Mouse (Mus musculus): ENCODE measurements around the gene Hdhd5. TPM values are rescaled to one million over a fixed set of nuclear protein-coding genes. Genes with fewer than 3 reads are reported as not detected.

The Hdhd5 gene
- polyA plus RNA-seq, 1 experiment from 2014 or later: 15.9 TPM

- no peak overlapping the region for H3K9ac ChIP-seq (ENCODE audit: low read depth, low read length)
- H3K27me3 ChIP-seq (ENCODE audit: insufficient read depth, low read length): peaks cover 19% of the 10 kb centered on the region
- peak overlapping the region; percentile 99 for H3K4me2 ChIP-seq (ENCODE audit: low read length)
- H3K36me3 ChIP-seq (ENCODE audit: insufficient read depth, low read length): no peaks in the 10 kb centered on the region
- no peaks in the 10 kb centered on the region for H3K9me3 ChIP-seq (replicated peaks; ENCODE audit: low read length)
- DNase-seq (ENCODE audit: low spot score): no peak
- peak; percentile 37; the same call in 1 of the 2 replicates for ATAC-seq (replicated peaks; ENCODE audit: low FRiP score, low read depth)
- WGBS: 13% methylated on average over 22 of the region's 22 CpGs
- no peak overlapping the region for H3K27ac ChIP-seq
- peak overlapping the region; percentile 67 for H3K4me3 ChIP-seq (replicated peaks; ENCODE audit: low read depth, low read length)
- TF ChIP-seq CTCF (IDR thresholded peaks at IDR 0.05; ENCODE audit: low read depth): no peak
- H3K4me1 ChIP-seq (replicated peaks; ENCODE audit: insufficient read depth, low read length): peaks cover 21% of the 10 kb centered on the region; the same call in 1 of the 2 replicates
These were observed 39.1 kb downstream of the Hdhd5 start for GRCm38 (mm10) chr6:120491862-120492498.

DNA sequence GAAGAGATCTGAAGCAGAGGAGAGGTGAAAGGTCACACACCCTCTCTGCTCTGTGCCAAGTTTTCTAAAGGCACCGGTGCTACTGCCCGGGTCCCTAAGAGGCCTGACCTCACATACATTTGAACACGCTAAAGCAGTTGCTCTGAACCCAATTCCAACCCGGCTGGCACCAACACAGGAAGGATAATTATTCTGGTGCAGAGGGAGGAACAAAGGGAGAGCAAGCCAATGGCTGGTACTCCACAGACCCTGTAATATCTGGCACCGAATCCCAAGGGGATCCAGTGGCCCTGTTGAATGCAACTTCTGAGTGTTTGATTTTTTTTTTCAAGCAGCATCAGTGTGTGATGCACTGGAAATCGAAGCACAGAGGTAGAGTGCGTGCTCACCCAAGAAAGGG, 40.1 kb downstream of the Hdhd5 start:
- peaks cover 19% of the 10 kb centered on the region for H3K27me3 ChIP-seq (ENCODE audit: insufficient read depth, low read length)
- H3K4me2 ChIP-seq (ENCODE audit: low read length): no peak overlapping the region
- H3K4me1 ChIP-seq (replicated peaks; ENCODE audit: insufficient read depth, low read length): peaks cover 21% of the 10 kb centered on the region; the same call in 1 of the 2 replicates
- H3K36me3 ChIP-seq (ENCODE audit: insufficient read depth, low read length): no peaks in the 10 kb centered on the region
- TF ChIP-seq CTCF (IDR thresholded peaks at IDR 0.05; ENCODE audit: low read depth): no peak
- no peak overlapping the region for H3K4me3 ChIP-seq (replicated peaks; ENCODE audit: low read depth, low read length)
- DNase-seq (ENCODE audit: low spot score): no peak
- 61% methylated on average over 7 of the region's 7 CpGs for WGBS
- no peak overlapping the region for H3K9ac ChIP-seq (ENCODE audit: low read depth, low read length)
- H3K27ac ChIP-seq: no peak overlapping the region
- H3K9me3 ChIP-seq (replicated peaks; ENCODE audit: low read length): no peaks in the 10 kb centered on the region
- ATAC-seq (replicated peaks; ENCODE audit: low FRiP score, low read depth): no peak

GRCm38 (mm10) chr6:120489461-120489860, 41.7 kb downstream of the Hdhd5 start:
- H3K9me3 ChIP-seq (replicated peaks; ENCODE audit: low read length): no peaks in the 10 kb centered on the region
- no peak overlapping the region for H3K27ac ChIP-seq
- H3K9ac ChIP-seq (ENCODE audit: low read depth, low read length): no peak overlapping the region
- WGBS: 57% methylated on average over 2 of the region's 2 CpGs
- peaks cover 21% of the 10 kb centered on the region; the same call in 1 of the 2 replicates for H3K4me1 ChIP-seq (replicated peaks; ENCODE audit: insufficient read depth, low read length)
- no peak for TF ChIP-seq CTCF (IDR thresholded peaks at IDR 0.05; ENCODE audit: low read depth)
- H3K4me2 ChIP-seq (ENCODE audit: low read length): no peak overlapping the region
- H3K27me3 ChIP-seq (ENCODE audit: insufficient read depth, low read length): peaks cover 19% of the 10 kb centered on the region
- no peaks in the 10 kb centered on the region for H3K36me3 ChIP-seq (ENCODE audit: insufficient read depth, low read length)
- no peak overlapping the region for H3K4me3 ChIP-seq (replicated peaks; ENCODE audit: low read depth, low read length)
- ATAC-seq (replicated peaks; ENCODE audit: low FRiP score, low read depth) (no peak), DNase-seq (ENCODE audit: low spot score) (no peak)

- peaks cover 19% of the 10 kb centered on the region for H3K27me3 ChIP-seq (ENCODE audit: insufficient read depth, low read length)
- no peak for ATAC-seq (replicated peaks; ENCODE audit: low FRiP score, low read depth)
- peaks cover 16% of the 10 kb centered on the region; the same call in 1 of the 2 replicates for H3K4me1 ChIP-seq (replicated peaks; ENCODE audit: insufficient read depth, low read length)
- no peak overlapping the region for H3K4me3 ChIP-seq (replicated peaks; ENCODE audit: low read depth, low read length)
- no peaks in the 10 kb centered on the region for H3K9me3 ChIP-seq (replicated peaks; ENCODE audit: low read length)
- no peak for TF ChIP-seq CTCF (IDR thresholded peaks at IDR 0.05; ENCODE audit: low read depth)
- no peak overlapping the region for H3K27ac ChIP-seq
- no peak for DNase-seq (ENCODE audit: low spot score)
- no peaks in the 10 kb centered on the region for H3K36me3 ChIP-seq (ENCODE audit: insufficient read depth, low read length)
- H3K9ac ChIP-seq (ENCODE audit: low read depth, low read length): no peak overlapping the region
- no peak overlapping the region for H3K4me2 ChIP-seq (ENCODE audit: low read length)
- WGBS: 51% methylated on average over 3 of the region's 3 CpGs
These were observed 42.5 kb downstream of the Hdhd5 start for GRCm38 (mm10) chr6:120488647-120489046.

GRCm38 (mm10) chr6:120486051-120486510, 45.0 kb downstream of the Hdhd5 start:
- no peak overlapping the region for H3K4me2 ChIP-seq (ENCODE audit: low read length)
- no peak overlapping the region for H3K9ac ChIP-seq (ENCODE audit: low read depth, low read length)
- H3K27me3 ChIP-seq (ENCODE audit: insufficient read depth, low read length): no peaks in the 10 kb centered on the region
- ATAC-seq (replicated peaks; ENCODE audit: low FRiP score, low read depth): no peak
- H3K4me1 ChIP-seq (replicated peaks; ENCODE audit: insufficient read depth, low read length): no peaks in the 10 kb centered on the region
- TF ChIP-seq CTCF (IDR thresholded peaks at IDR 0.05; ENCODE audit: low read depth): no peak
- H3K4me3 ChIP-seq (replicated peaks; ENCODE audit: low read depth, low read length): no peak overlapping the region
- H3K36me3 ChIP-seq (ENCODE audit: insufficient read depth, low read length): no peaks in the 10 kb centered on the region
- WGBS: 60% methylated on average over 8 of the region's 8 CpGs
- no peak for DNase-seq (ENCODE audit: low spot score)
- no peak overlapping the region for H3K27ac ChIP-seq
- no peaks in the 10 kb centered on the region for H3K9me3 ChIP-seq (replicated peaks; ENCODE audit: low read length)

DNA sequence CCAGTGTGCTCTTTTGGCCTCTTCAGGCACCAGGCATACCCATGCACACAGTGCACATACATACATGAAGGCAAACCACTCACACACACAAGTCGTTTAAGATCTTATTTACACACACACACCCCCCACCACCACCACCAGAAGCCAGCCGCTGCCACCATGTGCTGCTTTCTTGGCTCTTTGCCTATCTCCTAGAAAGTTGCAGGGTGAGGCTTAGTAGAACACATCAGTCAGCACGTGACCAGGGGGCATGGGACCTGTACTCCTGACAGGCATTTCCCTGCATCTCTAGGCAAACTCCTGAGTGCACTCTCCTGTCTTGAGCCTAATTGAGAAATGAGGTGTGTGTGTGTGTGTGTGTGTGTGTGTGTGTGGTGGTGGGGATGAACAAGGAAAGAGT, 46.1 kb downstream of the Hdhd5 start:
- H3K9ac ChIP-seq (ENCODE audit: low read depth, low read length): no peak overlapping the region
- ATAC-seq (replicated peaks; ENCODE audit: low FRiP score, low read depth): no peak
- no peaks in the 10 kb centered on the region for H3K9me3 ChIP-seq (replicated peaks; ENCODE audit: low read length)
- no peaks in the 10 kb centered on the region for H3K36me3 ChIP-seq (ENCODE audit: insufficient read depth, low read length)
- H3K4me3 ChIP-seq (replicated peaks; ENCODE audit: low read depth, low read length): no peak overlapping the region
- DNase-seq (ENCODE audit: low spot score): no peak
- H3K4me1 ChIP-seq (replicated peaks; ENCODE audit: insufficient read depth, low read length): no peaks in the 10 kb centered on the region
- H3K4me2 ChIP-seq (ENCODE audit: low read length): no peak overlapping the region
- 55% methylated on average over 3 of the region's 3 CpGs for WGBS
- no peak overlapping the region for H3K27ac ChIP-seq
- no peaks in the 10 kb centered on the region for H3K27me3 ChIP-seq (ENCODE audit: insufficient read depth, low read length)
- no peak for TF ChIP-seq CTCF (IDR thresholded peaks at IDR 0.05; ENCODE audit: low read depth)
